15 mouse cellular contexts compared by ENCODE assay signal in the genomic region with DNA sequence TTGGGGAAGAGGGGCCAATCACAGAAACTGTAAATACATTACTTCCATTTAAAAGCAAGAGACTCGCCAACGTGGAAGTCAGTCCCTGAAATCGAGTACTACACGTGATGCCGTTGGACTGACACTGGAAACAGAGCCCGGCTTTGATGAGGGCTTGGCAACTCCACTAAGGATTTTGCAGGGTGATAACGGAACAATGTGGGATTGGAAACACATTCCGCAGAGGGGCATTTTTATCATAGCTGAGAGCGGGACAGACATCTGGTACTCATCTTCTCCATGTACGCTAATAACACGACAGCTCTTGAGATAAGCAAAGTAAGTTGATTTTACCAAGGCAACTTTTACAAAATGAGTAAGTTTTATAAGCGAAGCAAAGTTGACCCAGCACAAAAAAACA.
DNase-seq lines count a peak whose midpoint lies in the region.
"Had no signal": no experiment of that assay in that cellular context is flagged by ENCODE, and none has a peak within 500 bp of the region (broad histone marks: within the 10 kb centered on the region; RNA-seq: fewer than 3 reads in every experiment).

No protein-coding gene starts in this region.

- H3K9me3 ChIP-seq in heart, embryonic 10.5 days: no peaks in the 10 kb centered on the region
- no peaks in the 10 kb centered on the region for H3K9me3 ChIP-seq in embryonic facial prominence, embryonic 10.5 days
- H3K9me3 ChIP-seq: embryonic facial prominence, embryonic 13.5 days; hindbrain, embryonic 15.5 days had no signal

- H3K4me3 ChIP-seq in heart, embryonic 10.5 days: 0 out of 2 replicates have a peak overlapping the region, but pooled peaks have one; percentile 18
- no peak overlapping the region for H3K4me3 ChIP-seq in embryonic facial prominence, embryonic 10.5 days
- H3K4me3 ChIP-seq: embryonic facial prominence, embryonic 13.5 days; hindbrain, embryonic 15.5 days; limb, embryonic 13.5 days had no signal

- peaks cover 16% of the 10 kb centered on the region for H3K4me1 ChIP-seq in heart, embryonic 10.5 days
- peaks cover 34% of the 10 kb centered on the region for H3K4me1 ChIP-seq in embryonic facial prominence, embryonic 10.5 days

- no peaks in the 10 kb centered on the region for H3K36me3 ChIP-seq in heart, embryonic 10.5 days
- peaks cover 8% of the 10 kb centered on the region; the same call in 1 of the 2 replicates for H3K36me3 ChIP-seq in embryonic facial prominence, embryonic 10.5 days (replicated peaks)
- H3K36me3 ChIP-seq: embryonic facial prominence, embryonic 13.5 days; hindbrain, embryonic 15.5 days had no signal

- H3K27ac ChIP-seq in heart, embryonic 10.5 days: no peak overlapping the region
- H3K27ac ChIP-seq in embryonic facial prominence, embryonic 10.5 days (replicated peaks): no peak overlapping the region

- WGBS in heart, embryonic 10.5 days: 17% methylated on average over 12 of the region's 12 CpGs
- WGBS in embryonic facial prominence, embryonic 10.5 days: 53% methylated on average over 12 of the region's 12 CpGs

- no peaks in the 10 kb centered on the region for H3K27me3 ChIP-seq in heart, embryonic 10.5 days (ENCODE audit: insufficient read depth, poor library complexity, severe bottlenecking)
- no peaks in the 10 kb centered on the region for H3K27me3 ChIP-seq in embryonic facial prominence, embryonic 10.5 days (replicated peaks; ENCODE audit: low read depth, poor library complexity, severe bottlenecking)
- H3K27me3 ChIP-seq: embryonic facial prominence, embryonic 13.5 days; hindbrain, embryonic 15.5 days; limb, embryonic 13.5 days had no signal

- DNase-seq in heart, embryonic 10.5 days (ENCODE audit: low spot score): no peak
- DNase-seq in heart, adult 11 months: no peak
- DNase-seq in MN1 (ENCODE audit: low spot score): peak; percentile 34
- peak; percentile 50 for DNase-seq in embryonic facial prominence, embryonic 10.5 days (ENCODE audit: low spot score)
- peak; percentile 14 for DNase-seq in heart, postnatal 4 days
- DNase-seq in adrenal gland, adult 2 months: no peak
- DNase-seq in kidney, adult 8-10 months: no peak
- DNase-seq in cerebellum, postnatal 4 days (ENCODE audit: low spot score in 2 of 2): no peak
- DNase-seq: adrenal gland, postnatal 25 days; B cell, adult 2 months; cerebellum, adult 11 months; kidney, adult 18-20 months had no signal

Comparison
In these comparisons a context has a peak if more than half of its experiments do, and no peak if none do; other contexts are left out.
1. DNase-seq: peak in MN1 (single experiment), embryonic facial prominence, embryonic 10.5 days (single experiment) and heart, postnatal 4 days (single experiment); none in heart, embryonic 10.5 days (single experiment), heart, adult 11 months (single experiment), adrenal gland, adult 2 months (single experiment), kidney, adult 8-10 months (0 of 2) and cerebellum, postnatal 4 days (0 of 2).